Mouse (Mus musculus) T-cell, adult 66 days (primary cell): Measurements from ENCODE around the gene Zfp992. TPM values are rescaled to one million over a fixed set of nuclear protein-coding genes. Genes with fewer than 3 reads are reported as not detected.

ENCODE experiments used
- total RNA-seq, 2 experiments: library from RNA; stranded (reverse); gene quantifications; 3 replicates in 1 of 2; 4 replicates in 1 of 2; pipeline ENCODE4 v1.2.4; 2023

The Zfp992 gene
- total RNA-seq = 1 to 10 TPM; 4.3 to 5.3 TPM

DNA sequence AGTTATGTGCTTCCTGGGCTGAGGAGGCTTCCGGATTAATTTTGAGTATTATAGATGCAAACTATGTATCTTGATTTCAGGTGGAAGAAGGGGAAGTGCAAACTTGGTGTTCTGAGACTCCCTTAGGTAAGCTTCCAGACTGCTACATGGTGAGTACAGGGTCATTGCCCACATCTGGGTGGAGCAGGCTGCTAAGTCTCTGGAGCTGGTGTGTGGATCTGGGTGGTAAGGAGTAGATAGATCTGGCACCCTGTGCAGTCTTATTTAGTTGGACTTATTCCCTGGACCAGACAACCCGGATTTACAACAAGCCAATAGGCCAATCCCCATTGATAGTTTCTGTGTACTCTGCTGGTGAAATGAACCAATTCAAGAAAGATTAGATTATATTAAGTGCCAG, at the start of gene Zfp992:
Gene Zfp992 (plus strand): TSS at position 74 of the 400 bp plus-strand sequence.

GRCm38 (mm10) chr4:146501727-146502126, 52.9 kb downstream of the Zfp992 start, which contains the start of gene Zfp981:
Zfp981 (plus strand) TSS chr4:146502027.

Other genes starting within 250 kb of the Zfp992 start
- 1 to 10 TPM in 1 of 2 experiments, not detected in 1; 2.3 TPM for gene Zfp981, start 53.0 kb downstream of the Zfp992 start, total RNA-seq
- gene Zfp993, start 161.9 kb downstream of the Zfp992 start, total RNA-seq = 1 to 10 TPM; 2.1 to 3.8 TPM